Mouse (Mus musculus) right cerebral cortex, postnatal 25 days (tissue): Measurements from ENCODE around the gene Gm49027.
A peak's percentile ranks its signal among the peaks of the same experiment; 100 is the strongest.
"Not testable (repeated sequence)": the region's sequence is repeated elsewhere in the genome, so short reads cannot be mapped to it uniquely, and the experiment has no call there.

Experiments used
- DNase-seq: peaks from one replicate; pipeline ENCODE4 v3.0.0; 2022

Gm49027 gene

GRCm38 (mm10) chr5:123525281-123525680 lies at the start of gene Gm49027:
TSS of gene Gm49027 (minus strand) at chr5:123525488.
- DNase-seq = peak; percentile 2

GRCm38 (mm10) chr5:123573362-123573761 lies 48.1 kb upstream of the Gm49027 start:
- DNase-seq = no peak

GRCm38 (mm10) chr5:123572357-123573186 lies 47.3 kb upstream of the Gm49027 start, which contains the start of gene Vps33a:
TSS of gene Vps33a (minus strand) at chr5:123573038.
- DNase-seq = peak; percentile 97

- DNase-seq = no peak
Measured at GRCm38 (mm10) chr5:123561128-123561527, 35.8 kb upstream of the Gm49027 start.

- DNase-seq = no peak
Measured at GRCm38 (mm10) chr5:123559588-123559987, 34.3 kb upstream of the Gm49027 start.

GRCm38 (mm10) chr5:123556451-123556850 lies 31.2 kb upstream of the Gm49027 start:
- no peak for DNase-seq

GRCm38 (mm10) chr5:123555693-123556092 lies 30.4 kb upstream of the Gm49027 start:
- DNase-seq = no peak

GRCm38 (mm10) chr5:123533801-123534200 lies 8.5 kb upstream of the Gm49027 start:
- peak; percentile 1 for DNase-seq

- peak; percentile 2 for DNase-seq
Measured at GRCm38 (mm10) chr5:123530056-123530455, 4.8 kb upstream of the Gm49027 start.

GRCm38 (mm10) chr5:123528641-123529040 lies 3.4 kb upstream of the Gm49027 start:
- peak; percentile 1 for DNase-seq

GRCm38 (mm10) chr5:123525916-123526495 lies 718 bp upstream of the Gm49027 start:
- peak; percentile 1 for DNase-seq

GRCm38 (mm10) chr5:123524393-123524750 lies 916 bp downstream of the Gm49027 start:
- no peak for DNase-seq

GRCm38 (mm10) chr5:123523692-123524392 lies 1.4 kb downstream of the Gm49027 start, which contains the start of gene Diablo:
TSS of gene Diablo (minus strand) at chr5:123524176.
- DNase-seq = peak; percentile 99

- DNase-seq = no peak
Measured at GRCm38 (mm10) chr5:123522166-123522565, 3.1 kb downstream of the Gm49027 start.

GRCm38 (mm10) chr5:123521621-123522020 lies 3.7 kb downstream of the Gm49027 start:
- no peak for DNase-seq

GRCm38 (mm10) chr5:123520666-123521065 lies 4.6 kb downstream of the Gm49027 start:
- no peak for DNase-seq

GRCm38 (mm10) chr5:123514871-123515270 lies 10.4 kb downstream of the Gm49027 start:
- no peak for DNase-seq

- no peak for DNase-seq
Measured at GRCm38 (mm10) chr5:123512102-123512501, 13.2 kb downstream of the Gm49027 start.

GRCm38 (mm10) chr5:123511426-123511825 lies 13.9 kb downstream of the Gm49027 start:
- not testable (repeated sequence) for DNase-seq

GRCm38 (mm10) chr5:123510160-123510559 lies 15.1 kb downstream of the Gm49027 start, which contains the start of gene B3gnt4:
TSS of gene B3gnt4 (plus strand) at chr5:123510460.
- no peak for DNase-seq

GRCm38 (mm10) chr5:123508921-123509320 lies 16.4 kb downstream of the Gm49027 start:
- DNase-seq = no peak

GRCm38 (mm10) chr5:123507936-123508723 lies 17.2 kb downstream of the Gm49027 start:
- peak; percentile 77 for DNase-seq

- no peak for DNase-seq
Measured at GRCm38 (mm10) chr5:123501973-123502372, 23.3 kb downstream of the Gm49027 start.
